Comparison of ENCODE assay signal across 8 mouse cellular contexts in genomic region chr9:41474945-41475297, GRCm38 (mm10).
DNase-seq lines count a peak whose midpoint lies in the region; ATAC-seq and TF ChIP-seq lines count a peak whose summit lies in the region.

No protein-coding gene starts in this region.

- WGBS in liver, adult 2 months = 63% methylated on average over 6 of the region's 6 CpGs
- WGBS in forebrain, embryonic 11.5 days = 69% methylated on average over 6 of the region's 6 CpGs
- WGBS in hindbrain, embryonic 15.5 days = 59% methylated on average over 6 of the region's 6 CpGs
- 68% methylated on average over 6 of the region's 6 CpGs for WGBS in neural tube, embryonic 13.5 days

- H3K27me3 ChIP-seq in liver, adult 2 months (ENCODE audit: control insufficient read depth, insufficient read depth, low read length) = no peaks in the 10 kb centered on the region
- H3K27me3 ChIP-seq in forebrain, embryonic 11.5 days (ENCODE audit: control insufficient read depth, insufficient read depth, low read length) = no peaks in the 10 kb centered on the region
- H3K27me3 ChIP-seq in hindbrain, embryonic 15.5 days = no peaks in the 10 kb centered on the region
- H3K27me3 ChIP-seq in neural tube, embryonic 13.5 days = no peaks in the 10 kb centered on the region

- H3K36me3 ChIP-seq in liver, adult 2 months (ENCODE audit: control insufficient read depth, insufficient read depth, low read length) = no peaks in the 10 kb centered on the region
- no peaks in the 10 kb centered on the region for H3K36me3 ChIP-seq in forebrain, embryonic 11.5 days (ENCODE audit: control insufficient read depth, insufficient read depth, low read length)
- no peaks in the 10 kb centered on the region for H3K36me3 ChIP-seq in hindbrain, embryonic 15.5 days
- H3K36me3 ChIP-seq in neural tube, embryonic 13.5 days = no peaks in the 10 kb centered on the region

- TF ChIP-seq POLR2A in liver, adult 2 months (IDR thresholded peaks at IDR 0.05; ENCODE audit: extremely low read depth, insufficient read depth, low read length) = no peak

- H3K9me3 ChIP-seq in forebrain, embryonic 11.5 days (ENCODE audit: control insufficient read depth, low read length) = no peaks in the 10 kb centered on the region
- H3K9me3 ChIP-seq in hindbrain, embryonic 15.5 days = no peaks in the 10 kb centered on the region
- H3K9me3 ChIP-seq in neural tube, embryonic 13.5 days = no peaks in the 10 kb centered on the region

- no peak overlapping the region for H3K4me3 ChIP-seq in liver, adult 2 months (ENCODE audit: insufficient read depth, low read depth, low read length)
- H3K4me3 ChIP-seq in forebrain, embryonic 11.5 days (ENCODE audit: low read depth, low read length) = no peak overlapping the region
- H3K4me3 ChIP-seq in hindbrain, embryonic 15.5 days = peak overlapping the region; percentile 8; the same call in 1 of the 2 replicates
- H3K4me3 ChIP-seq in neural tube, embryonic 13.5 days = peak overlapping the region; percentile 6; the same call in 1 of the 2 replicates

- H3K4me1 ChIP-seq in liver, adult 2 months (ENCODE audit: control insufficient read depth, insufficient read depth, low read length) = no peaks in the 10 kb centered on the region; the same call in 1 of the 2 replicates
- H3K4me1 ChIP-seq in forebrain, embryonic 11.5 days (replicated peaks; ENCODE audit: control insufficient read depth, insufficient read depth, low read length) = no peaks in the 10 kb centered on the region
- H3K4me1 ChIP-seq in hindbrain, embryonic 15.5 days (replicated peaks) = peaks cover 45% of the 10 kb centered on the region
- H3K4me1 ChIP-seq in neural tube, embryonic 13.5 days (replicated peaks) = peaks cover 42% of the 10 kb centered on the region

- no peak for TF ChIP-seq CTCF in liver, adult 2 months (IDR thresholded peaks at IDR 0.05; ENCODE audit: low read depth, low read length)

- H3K79me2 ChIP-seq in liver, adult 2 months (ENCODE audit: control insufficient read depth, insufficient read depth, low read length) = no peaks in the 10 kb centered on the region

- H3K27ac ChIP-seq in liver, adult 2 months (replicated peaks; ENCODE audit: insufficient read depth, low read depth, low read length) = peak overlapping the region; percentile 61
- H3K27ac ChIP-seq in forebrain, embryonic 11.5 days (ENCODE audit: low read depth, low read length) = peak overlapping the region; percentile 37; the same call in 1 of the 2 replicates
- peak overlapping the region; percentile 71 for H3K27ac ChIP-seq in hindbrain, embryonic 15.5 days (replicated peaks)
- peak overlapping the region; percentile 75 for H3K27ac ChIP-seq in neural tube, embryonic 13.5 days (replicated peaks)

- ATAC-seq in forebrain, embryonic 11.5 days (replicated peaks; ENCODE audit: low FRiP score) = peak; percentile 53
- ATAC-seq in hindbrain, embryonic 15.5 days (ENCODE audit: low FRiP score, low read depth) = peak; percentile 20; the same call in 1 of the 2 replicates
- ATAC-seq in neural tube, embryonic 13.5 days (ENCODE audit: low read depth) = peak; percentile 25

- peak overlapping the region; percentile 36 for H3K4me2 ChIP-seq in forebrain, embryonic 11.5 days (ENCODE audit: low read depth, low read length, severe bottlenecking)
- H3K4me2 ChIP-seq in hindbrain, embryonic 15.5 days = peak overlapping the region; percentile 39
- peak overlapping the region; percentile 41 for H3K4me2 ChIP-seq in neural tube, embryonic 13.5 days

- DNase-seq in liver, adult 2 months (ENCODE audit: extremely low read depth, low read depth, low spot score) = no peak
- no peak for DNase-seq in liver
- DNase-seq in forebrain, embryonic 11.5 days (ENCODE audit: low spot score) = no peak
- DNase-seq in thymus, postnatal 10 days (ENCODE audit: low spot score in 2 of 2) = no peak
- no peak for DNase-seq in frontal cortex, postnatal 25 days (ENCODE audit: low spot score in 2 of 2)
- no peak for DNase-seq in natural killer cell, adult 2 months (ENCODE audit: low spot score in 2 of 2)

- peak overlapping the region; percentile 32; the same call in 1 of the 2 replicates for H3K9ac ChIP-seq in liver, adult 2 months (ENCODE audit: low read depth, low read length)
- peak overlapping the region; percentile 39; the same call in 1 of the 2 replicates for H3K9ac ChIP-seq in forebrain, embryonic 11.5 days (ENCODE audit: low read length)
- peak overlapping the region; percentile 21; the same call in 1 of the 2 replicates for H3K9ac ChIP-seq in hindbrain, embryonic 15.5 days
- H3K9ac ChIP-seq in neural tube, embryonic 13.5 days = peak overlapping the region; percentile 49; the same call in 1 of the 2 replicates

Comparison
In these comparisons a context has a peak if more than half of its experiments do, and no peak if none do; other contexts are left out.
1. H3K4me3 ChIP-seq: peak in hindbrain, embryonic 15.5 days (single experiment) and neural tube, embryonic 13.5 days (single experiment); none in liver, adult 2 months (single experiment) and forebrain, embryonic 11.5 days (single experiment).
2. Peak in every context shown above with its lines, with median percentiles within 50 percentile points of each other: H3K27ac ChIP-seq, H3K9ac ChIP-seq, ATAC-seq and H3K4me2 ChIP-seq.